Mouse (Mus musculus): ENCODE measurements around the gene Mov10l1.
A peak's percentile ranks its signal among the peaks of the same experiment; 100 is the strongest.

The Mov10l1 gene

DNA sequence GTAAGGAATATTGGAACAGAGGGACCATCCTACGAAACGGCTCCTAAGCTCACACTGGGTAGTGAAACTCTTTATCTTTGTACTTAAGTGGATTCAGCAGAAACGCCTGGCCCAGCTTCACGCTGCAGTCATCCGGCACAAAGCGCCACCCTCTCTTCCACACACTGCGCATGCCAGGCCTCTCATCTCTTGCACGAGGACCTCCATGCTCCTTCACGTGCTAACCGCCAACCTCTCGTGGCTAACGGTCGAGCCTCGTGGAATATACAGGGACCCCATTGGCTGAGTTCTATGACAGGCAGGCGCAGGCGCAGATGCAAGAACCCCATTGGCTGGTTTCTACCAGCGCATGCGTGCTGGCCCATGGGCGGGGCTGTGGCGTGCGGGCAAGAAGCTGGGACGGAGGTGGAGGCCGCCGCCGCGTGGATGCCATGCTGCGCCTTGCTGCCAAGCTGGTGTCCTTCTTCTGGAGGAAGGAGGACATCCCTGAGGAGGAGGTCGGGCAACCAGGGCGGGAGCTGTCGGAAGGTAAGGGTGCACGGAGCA is at the start of gene Mov10l1:
TSS of gene Mov10l1 (plus strand) at position 376 of the 546 bp plus-strand sequence.
- DNase-seq (ENCODE audit: low read depth): no peak

DNA sequence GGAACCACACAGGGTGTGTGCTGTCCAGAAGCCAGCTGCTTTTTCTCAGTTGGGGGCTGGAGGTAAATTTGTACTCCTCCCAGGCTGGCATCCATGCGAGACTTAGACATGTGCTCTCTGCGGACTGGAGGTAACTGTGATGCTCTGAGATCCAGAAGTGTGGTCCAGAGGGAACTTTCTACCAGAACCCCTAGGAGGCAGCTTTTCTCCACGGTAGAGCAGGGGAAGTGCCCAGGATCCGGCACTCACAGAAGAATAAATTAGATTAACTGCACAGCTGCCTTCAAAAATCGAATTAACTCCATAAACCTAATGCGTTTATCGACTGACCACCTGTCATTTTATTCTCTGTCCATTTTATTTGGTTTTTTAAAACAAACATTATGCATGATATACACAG is 48.6 kb upstream of the Mov10l1 start:
- DNase-seq (ENCODE audit: low read depth): peak; percentile 28

DNA sequence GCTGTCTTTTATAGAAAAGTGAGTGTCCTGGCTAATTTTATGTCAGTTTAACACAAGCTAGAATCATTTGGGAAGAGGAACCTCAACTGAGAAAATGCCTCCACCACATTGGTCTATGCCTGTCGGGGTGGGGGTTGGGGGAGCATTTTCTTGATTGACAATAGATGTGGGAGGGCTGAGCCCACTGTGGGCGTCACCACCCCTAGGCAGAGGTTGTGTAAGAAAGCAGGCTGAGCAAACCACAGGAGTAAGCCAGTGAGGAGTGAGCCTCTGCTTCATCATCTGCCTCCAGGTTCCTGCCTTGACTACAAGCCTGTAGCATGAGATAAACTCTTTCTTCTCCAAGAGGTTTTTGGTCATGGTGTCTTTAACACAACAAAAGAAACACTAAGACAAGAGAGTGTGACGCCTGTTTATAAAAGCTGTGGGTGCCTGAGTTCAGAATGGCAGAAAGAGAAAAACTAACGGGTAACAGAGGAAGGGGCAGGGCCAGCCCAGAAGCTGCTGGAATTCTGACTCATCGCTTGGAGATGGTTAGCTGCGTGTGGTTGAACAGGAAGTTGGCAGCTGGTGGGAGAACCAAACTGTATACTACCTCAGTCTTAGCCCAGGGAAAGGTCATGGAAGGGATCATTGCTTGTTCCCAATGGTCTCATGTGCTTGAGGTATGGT is 46.0 kb upstream of the Mov10l1 start:
- peak; percentile 86 for DNase-seq (ENCODE audit: low read depth)

DNA sequence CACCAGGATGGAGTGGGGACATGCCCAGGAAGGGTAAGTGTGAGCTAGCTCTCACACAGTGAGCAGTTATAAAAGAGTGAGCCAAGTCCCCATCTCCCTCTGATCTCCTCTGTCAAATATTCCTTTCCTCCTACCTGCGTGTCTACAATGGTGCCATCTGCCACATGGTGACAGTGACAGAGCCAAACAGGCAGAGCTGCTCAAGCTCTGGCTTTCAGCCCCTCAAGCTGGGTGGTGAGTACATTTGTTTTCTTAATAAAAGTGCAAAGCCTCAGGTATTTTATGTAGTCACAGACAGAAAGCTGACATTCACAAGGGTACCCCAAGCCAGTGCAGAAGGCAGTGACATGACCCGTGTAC is 45.4 kb upstream of the Mov10l1 start:
- no peak for DNase-seq (ENCODE audit: low read depth)

DNA sequence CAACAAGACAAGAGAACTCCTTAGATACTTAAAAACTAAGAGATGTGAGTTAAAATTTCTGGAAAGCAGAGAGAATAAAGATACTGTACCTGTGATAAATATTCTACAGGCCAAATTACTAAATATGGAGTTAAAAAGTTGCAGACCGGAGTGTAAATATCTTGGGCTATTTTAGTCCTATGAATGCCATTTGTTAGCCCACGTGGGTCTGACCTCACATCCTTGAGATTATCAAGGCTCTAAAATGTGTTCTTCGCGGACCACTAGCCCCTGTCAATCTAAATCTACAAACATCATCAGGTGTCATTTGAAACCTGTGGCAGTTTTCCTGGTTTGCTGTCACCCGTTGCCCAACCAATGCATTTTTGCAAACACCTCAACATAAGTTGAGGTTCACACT is 39.9 kb upstream of the Mov10l1 start:
- DNase-seq (ENCODE audit: low read depth): no peak

DNA sequence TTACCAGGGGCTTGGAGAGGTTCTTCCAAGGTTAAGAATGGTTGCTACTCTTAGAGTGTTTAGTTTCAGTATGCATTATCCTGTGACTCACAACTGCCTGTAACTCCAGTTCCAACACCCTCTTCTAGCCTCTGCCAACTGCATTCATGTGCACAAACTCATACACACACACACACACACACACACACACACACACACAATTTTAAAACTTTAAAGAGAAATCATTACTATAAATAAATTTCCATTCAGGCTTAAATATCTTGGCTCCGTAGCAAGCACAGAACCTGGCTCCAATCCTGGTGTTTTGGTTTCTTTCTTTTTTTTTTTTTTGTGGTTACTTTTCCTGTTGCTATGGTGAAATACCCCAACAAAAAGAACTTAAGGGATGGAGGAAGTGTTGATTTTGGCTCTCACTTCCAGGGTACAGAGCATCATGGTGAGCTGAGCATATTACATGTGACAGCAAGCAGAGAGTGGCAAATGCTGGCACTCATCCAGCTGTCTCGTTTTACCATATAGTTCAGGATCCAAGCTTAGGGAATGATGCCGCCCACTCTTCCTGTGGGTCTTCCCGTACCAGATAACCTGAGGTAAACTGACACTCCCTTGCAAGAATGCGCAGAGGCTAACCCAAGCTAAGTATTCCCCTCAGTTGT is 38.7 kb upstream of the Mov10l1 start:
- peak; percentile 24 for DNase-seq (ENCODE audit: low read depth)

DNA sequence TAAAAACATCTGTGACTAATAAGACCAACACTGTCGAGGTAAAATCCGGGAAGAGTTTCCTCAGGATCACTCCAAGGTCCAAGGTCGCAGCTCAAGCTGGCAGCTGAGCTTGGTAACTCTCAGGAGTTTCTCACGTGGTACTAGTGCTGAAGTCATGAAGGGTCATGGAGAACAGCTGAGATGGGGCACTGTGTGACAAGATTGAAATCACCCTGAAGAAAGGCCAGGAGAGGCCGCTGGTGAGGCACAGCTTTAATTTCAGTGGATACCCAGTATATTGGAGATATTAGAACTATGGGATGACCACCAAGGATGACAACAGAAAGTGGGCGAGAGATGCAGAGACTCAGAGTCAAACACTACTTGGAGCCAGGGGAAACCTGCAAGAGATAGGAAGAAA is 35.9 kb upstream of the Mov10l1 start:
- peak; percentile 45 for DNase-seq (ENCODE audit: low read depth)

DNA sequence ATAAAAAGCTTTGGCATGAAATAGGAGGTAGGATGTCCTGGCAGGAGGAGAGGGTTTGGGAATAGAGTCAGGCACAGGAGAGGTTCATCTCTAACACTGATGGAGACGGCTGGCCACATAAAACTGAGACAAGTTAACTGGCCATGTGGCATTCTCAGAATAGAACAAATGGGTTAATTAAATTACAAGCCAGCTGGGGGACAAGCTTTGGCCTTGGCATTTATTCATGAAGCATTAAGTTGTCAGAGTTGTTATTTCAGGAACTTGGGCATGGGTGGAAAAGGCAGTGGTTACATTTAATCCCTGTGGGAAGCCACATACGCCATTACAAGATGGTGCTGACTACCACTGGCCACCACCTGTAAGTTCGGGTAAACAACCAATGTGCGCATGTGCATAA is 31.5 kb upstream of the Mov10l1 start:
- DNase-seq (ENCODE audit: low read depth): no peak

DNA sequence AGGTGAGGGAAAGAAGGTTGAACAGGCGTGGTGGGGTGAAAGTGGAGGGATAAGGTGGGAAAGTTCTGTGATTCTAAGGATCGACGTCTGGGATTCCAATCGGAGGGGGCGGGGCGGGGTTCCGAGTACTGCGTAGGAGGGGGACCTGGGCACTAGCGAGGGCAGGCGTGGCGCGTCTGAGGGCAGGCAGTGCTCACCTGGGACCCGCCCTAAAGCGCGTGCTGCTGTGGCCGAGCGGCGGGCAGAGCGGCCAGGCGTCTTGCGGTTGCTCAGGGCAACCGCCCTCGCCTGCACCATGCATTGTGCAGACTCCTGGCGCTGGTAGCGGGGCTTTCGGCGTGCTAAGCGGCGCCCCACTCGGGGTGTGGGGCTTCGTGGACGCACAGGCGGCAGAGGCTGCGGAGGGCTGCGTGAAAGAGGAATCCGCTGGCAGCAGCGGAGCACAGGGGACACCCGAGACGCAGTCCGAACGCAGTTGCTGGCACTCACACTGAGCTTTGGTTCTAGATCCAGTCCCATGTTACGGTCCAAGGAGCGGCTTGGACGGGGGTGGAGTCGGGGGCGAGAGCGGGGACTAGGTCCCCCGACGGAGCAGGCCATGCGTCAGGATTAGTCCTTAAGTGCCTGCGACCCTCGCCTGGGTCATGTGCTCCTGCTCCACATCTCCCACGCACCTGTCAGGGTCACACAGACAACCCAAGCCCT is 28.2 kb upstream of the Mov10l1 start, which contains the start of gene Ttll8:
TSS of gene Ttll8 (minus strand) at position 51 of the 705 bp plus-strand sequence.
- DNase-seq (ENCODE audit: low read depth): no peak

DNA sequence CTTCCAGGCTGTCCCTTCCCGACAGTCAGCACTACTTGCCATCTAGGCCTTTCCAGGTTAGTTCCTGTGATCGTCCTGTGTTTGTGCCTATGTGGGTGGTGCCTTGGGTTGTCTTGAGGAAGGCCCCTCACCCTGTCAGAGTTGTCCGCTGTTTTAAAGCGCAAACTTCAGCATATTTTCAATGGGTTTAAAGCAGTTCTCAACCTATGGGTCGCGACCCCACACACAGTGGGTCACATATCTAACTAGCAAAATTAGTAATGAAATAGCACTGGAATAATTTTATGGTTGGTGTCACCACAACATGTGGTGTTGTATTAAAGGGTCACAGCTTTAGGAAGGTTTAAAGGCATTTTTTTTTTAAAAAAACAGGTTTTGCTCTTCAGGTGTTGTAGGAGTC is 27.4 kb upstream of the Mov10l1 start:
- no peak for DNase-seq (ENCODE audit: low read depth)

DNA sequence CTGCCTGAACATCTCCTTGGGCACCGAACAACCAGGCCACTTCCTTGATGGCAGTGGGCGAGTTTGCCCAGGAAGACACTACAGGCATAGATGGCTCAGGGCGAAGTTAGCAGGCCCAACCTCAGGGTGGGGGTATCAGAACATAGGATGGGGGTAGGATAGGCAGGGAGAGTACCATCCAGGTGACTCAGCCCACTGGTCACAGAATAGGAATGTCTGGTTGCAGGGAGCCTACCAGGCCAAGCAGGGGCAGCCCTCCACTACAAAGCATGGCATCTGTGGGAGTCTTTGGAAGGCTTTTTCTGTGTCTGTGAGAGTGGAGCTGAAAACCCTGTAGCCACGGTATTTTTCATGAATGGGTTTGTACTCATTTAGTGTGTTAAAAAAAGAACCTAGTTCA is 25.2 kb upstream of the Mov10l1 start:
- DNase-seq (ENCODE audit: low read depth): no peak

DNA sequence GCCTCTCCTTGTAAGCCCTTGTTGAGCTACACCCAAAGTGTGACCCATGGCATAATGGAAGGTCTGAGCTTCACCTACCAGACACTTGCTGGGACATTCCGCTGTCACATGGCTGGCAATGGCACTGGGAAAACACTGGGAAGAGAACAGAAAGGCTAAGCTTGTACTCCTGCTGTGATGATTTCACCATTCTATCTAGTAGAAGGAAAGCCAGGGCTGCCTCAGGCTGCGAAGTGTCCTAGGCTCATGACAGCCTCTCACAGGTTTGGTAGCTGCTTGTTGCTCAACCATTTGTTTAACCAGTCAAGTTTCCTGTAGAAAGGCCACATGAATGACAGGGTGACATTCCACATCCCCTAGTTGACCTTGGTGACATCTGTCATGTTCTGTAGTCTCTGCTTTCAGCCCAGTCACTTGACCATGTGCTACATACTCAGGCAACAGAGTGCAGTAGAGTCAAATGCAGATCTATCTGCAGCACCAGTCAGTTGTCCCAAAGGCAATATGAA is 18.6 kb upstream of the Mov10l1 start:
- DNase-seq (ENCODE audit: low read depth): peak; percentile 75

DNA sequence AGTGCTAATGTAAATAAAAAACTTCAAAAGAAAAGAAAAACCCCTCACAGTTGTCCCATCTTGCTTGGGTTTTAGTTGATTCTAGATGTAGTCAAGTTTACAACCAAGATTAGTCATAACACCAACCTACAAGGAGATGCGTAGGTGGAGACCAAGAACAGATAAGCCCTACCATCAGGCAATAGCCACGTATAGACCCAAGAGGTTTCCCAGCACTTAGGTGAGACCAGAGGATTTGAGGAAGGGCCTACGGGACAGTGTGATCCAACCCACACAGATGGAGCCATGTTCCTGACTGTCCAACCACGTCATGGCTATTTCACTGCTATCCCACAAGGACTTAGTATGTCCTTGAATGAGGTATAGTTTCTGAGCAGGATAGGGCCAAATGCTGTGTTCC is 10.4 kb upstream of the Mov10l1 start:
- DNase-seq (ENCODE audit: low read depth): no peak

DNA sequence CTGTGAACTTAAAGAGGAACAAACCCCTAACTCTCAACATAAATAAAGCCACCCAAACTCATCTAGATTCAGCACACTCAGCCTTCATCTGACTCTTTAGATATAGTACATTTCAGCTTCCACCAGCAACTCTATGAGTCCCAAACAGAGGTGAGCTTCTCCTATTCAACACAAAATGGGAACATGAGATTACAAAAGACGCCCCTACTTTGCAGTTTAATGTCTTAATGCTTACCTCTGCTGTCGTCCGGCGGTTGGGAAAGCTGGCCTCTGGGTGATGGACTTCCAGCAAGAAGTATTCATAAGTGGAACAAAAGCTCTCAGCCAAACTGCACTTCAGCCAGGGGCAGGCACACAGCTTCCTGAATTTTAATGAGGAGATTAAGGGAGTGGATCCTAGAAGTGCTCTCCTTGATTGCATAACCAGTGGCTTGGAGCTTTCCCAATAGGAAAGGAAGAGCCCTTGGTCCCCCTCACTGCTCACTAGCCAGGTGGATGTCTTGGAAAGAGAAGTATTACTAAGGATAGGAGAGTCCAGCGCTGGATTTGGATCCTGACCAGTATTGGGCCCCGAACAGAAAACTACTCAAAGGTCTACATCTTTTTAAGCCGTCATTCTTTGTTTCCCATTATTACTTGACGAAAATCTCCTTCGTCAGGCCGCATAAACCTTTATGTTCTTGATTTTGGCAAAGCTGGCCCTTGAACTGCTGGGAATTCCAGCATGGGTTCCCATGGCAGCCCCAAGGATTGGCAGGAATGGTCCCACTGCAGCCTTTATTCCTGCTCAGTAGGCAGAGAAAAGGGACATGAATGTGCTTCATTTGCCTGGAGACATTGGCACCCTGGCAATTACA is 4.2 kb upstream of the Mov10l1 start, which contains the start of gene Mlc1:
TSS of gene Mlc1 (minus strand) at position 727 of the 857 bp plus-strand sequence.
- no peak for DNase-seq (ENCODE audit: low read depth)

DNA sequence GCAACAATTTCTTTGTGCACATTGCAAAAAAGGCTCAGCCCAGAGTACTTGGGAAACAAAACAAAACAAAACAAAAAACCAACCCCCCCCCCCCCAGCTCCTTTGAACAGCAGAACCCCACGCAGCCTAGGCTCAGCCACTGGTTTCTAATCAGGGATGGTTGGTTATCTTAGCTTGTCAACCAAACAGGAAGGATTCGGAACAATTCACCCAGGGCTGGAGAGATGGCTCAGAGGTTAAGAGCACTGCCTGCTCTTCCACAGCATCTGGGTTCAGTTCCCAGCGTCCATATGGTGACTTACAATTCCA is 3.6 kb upstream of the Mov10l1 start:
- DNase-seq (ENCODE audit: low read depth): no peak

DNA sequence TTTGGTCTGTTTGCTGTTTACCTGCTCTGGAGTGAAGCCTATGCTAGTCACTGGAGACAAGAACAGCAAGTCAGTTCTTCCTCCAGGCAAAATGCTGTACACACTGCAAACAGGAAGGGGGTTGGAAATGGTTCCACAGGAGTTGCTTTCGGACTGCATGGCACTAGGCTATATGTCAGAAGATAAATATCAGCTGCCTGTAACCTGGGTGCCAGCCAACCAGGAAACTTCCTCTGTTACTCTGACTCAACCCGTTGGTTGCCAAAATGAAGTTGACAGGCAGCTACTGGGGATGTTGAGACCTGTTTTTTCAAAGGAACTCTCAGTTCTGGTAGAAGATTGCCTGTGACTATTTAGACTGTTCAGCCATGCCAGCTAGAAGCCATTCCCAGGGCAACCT is 6.5 kb downstream of the Mov10l1 start:
- DNase-seq (ENCODE audit: low read depth): peak; percentile 22

DNA sequence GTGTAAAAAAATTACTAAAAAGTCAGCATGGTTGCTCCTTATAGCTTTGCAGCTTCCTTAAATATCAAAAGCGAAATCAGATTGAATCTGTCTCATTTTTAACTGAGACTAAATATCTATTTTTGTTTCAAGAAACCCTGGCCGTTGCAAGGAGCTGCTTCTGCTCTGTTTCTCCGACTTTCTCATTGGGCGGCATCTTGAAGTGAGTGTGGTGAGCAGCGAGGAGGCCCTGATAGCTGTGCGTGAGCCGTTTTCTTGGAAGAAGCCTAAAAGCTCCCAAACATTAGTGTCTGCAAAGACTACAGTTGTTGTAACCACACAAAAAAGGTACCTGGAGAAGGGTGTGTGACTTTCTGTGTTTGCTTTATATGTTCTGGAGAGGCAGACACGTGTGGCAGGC is 15.9 kb downstream of the Mov10l1 start:
- DNase-seq (ENCODE audit: low read depth): no peak

DNA sequence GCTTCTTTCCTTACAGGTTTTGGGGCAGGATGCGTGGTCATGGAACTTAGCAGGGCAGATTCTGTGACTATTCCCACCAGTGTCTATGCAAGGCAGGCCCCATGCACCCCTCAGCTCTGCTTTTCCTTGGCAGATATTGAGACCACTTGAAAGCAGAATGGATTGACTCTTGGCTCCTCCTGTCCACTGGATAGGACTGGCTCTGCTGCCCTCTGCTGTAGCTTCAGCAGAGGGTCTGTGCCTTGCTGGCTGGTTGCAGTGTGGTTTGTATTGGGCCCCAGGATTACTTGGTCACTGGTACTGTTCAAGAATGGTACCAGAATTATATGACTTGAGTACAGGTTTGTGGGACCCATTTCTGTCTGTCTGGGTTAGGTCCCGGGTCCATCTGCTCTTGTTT is 16.4 kb downstream of the Mov10l1 start:
- peak; percentile 25 for DNase-seq (ENCODE audit: low read depth)

DNA sequence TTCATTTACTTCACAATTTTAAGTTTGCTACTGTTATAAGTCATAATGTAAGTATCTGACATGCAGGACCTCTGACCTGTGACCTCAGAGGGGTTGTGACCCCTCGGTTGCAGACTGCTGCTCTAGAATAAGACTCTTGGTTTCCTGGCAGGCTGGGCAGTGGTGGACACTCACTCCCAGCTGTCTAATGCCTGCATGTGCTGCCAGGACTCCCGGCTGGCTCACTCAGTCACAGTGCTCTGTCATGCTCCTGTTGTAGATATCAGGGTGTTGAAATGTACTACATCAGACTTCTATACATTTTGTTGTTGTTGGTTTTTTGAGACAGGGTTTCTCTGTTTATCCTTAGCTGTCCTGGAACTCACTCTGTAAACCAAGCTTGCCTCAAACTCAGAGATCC is 17.7 kb downstream of the Mov10l1 start:
- no peak for DNase-seq (ENCODE audit: low read depth)

DNA sequence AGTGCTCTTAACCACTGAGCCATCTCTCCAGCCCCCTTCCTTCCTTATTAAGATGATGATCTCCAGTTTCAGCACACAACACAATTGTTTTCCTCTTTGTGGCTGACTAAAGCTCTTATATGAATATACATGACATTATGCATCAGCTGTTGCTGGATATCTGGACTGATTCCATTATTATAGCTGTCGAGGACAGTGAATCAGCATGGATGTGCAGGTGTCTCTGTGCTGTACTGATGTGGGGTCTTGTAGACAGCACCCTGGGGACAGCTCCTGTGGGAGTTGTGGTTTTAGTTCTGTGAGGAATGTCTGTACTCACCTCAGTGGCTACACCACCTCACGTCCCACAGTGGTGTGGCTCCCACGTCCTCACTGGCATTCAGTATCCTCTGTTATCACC is 18.5 kb downstream of the Mov10l1 start:
- DNase-seq (ENCODE audit: low read depth): no peak

DNA sequence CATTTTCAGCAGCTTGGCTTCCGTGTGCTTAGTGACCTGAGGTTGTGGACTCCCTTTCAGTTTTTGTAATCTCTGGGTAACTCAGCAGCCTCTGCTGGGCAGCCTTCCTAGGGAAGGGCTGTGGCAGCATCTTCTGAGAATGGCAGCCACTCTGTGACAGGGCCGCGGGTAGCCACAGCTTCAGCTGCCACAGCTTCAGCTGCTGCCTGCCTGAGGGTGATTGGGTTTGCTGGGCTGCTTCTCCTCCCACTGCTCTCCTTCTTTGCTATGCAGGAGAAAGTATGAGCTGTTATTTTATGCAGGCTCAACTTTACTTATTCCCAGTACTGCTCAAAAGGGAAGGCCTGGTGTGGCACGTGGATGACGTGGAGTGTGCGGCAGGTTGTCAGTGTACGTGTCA is 24.3 kb downstream of the Mov10l1 start:
- DNase-seq (ENCODE audit: low read depth): no peak

DNA sequence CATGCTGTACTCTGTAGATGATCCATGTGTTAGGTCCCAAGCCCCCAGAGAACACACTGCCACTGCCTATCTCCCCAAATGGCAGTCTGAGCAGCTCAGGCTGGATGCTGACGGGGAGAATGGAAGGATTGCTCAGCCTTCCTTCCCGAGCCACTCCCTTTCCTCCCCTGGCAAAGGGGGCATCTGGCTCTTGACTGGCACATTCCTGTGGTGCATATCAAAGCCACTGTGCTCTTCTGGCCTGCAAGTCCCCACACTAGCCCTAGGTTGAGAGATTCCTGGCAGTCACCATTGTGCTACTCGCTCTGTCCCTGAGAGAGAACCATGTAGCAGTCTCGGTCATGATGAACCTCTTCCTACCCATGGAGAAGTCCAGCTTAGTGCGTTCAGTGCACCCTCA is 25.1 kb downstream of the Mov10l1 start:
- no peak for DNase-seq (ENCODE audit: low read depth)

Measured in 416B (cell line).